Mouse (Mus musculus) myocyte (in vitro differentiated cells): ENCODE data around the gene Bcr. TPM values are rescaled to one million over a fixed set of nuclear protein-coding genes. Genes with fewer than 3 reads are reported as not detected.

Source experiments
- H3K27me3 ChIP-seq: one replicate; pipeline ENCODE4 v1.6.1; 2011; ENCODE audit not compliant: control insufficient read depth, insufficient read depth, insufficient read length
- H3K36me3 ChIP-seq: one replicate; pipeline ENCODE4 v1.6.1; 2011; ENCODE audit not compliant: control insufficient read depth, insufficient read depth
- H3K4me2 ChIP-seq: one replicate; pipeline ENCODE4 v1.6.1; 2011; ENCODE audit warnings: low read depth, control low read depth
- H3K4me3 ChIP-seq: one replicate; pipeline ENCODE4 v1.5.1; 2011; ENCODE audit warnings: mild to moderate bottlenecking, control low read depth, moderate library complexity
- H3K79me2 ChIP-seq: one replicate; pipeline ENCODE4 v1.6.1; 2011; ENCODE audit not compliant: control insufficient read depth, insufficient read depth
- H3ac ChIP-seq: one replicate; pipeline ENCODE4 v1.6.1; 2011; ENCODE audit not compliant: control insufficient read depth, insufficient read length
- CEBPB ChIP-seq: IDR thresholded peaks from 2 replicates; pipeline ENCODE4 v1.6.1; 2011; ENCODE audit warnings: mild to moderate bottlenecking, moderate library complexity; ENCODE audit not compliant: poor library complexity, insufficient read depth, severe bottlenecking
- E2F4 ChIP-seq: IDR thresholded peaks from one replicate; pipeline ENCODE4 v1.6.1; 2011; ENCODE audit warnings: mild to moderate bottlenecking, control low read depth, moderate library complexity; ENCODE audit not compliant: insufficient read depth
- MAX ChIP-seq: IDR thresholded peaks from one replicate; pipeline ENCODE4 v1.6.1; 2011; ENCODE audit warnings: low read depth, mild to moderate bottlenecking, control low read depth
- MYOD1 ChIP-seq, 3 experiments: IDR thresholded peaks; one replicate each; pipeline ENCODE4 v1.6.1; 2011; ENCODE audit warnings: control low read depth in 2 of 3, low read depth in 2 of 3, mild to moderate bottlenecking in 2 of 3, moderate library complexity in 1 of 3; ENCODE audit not compliant: insufficient read length in 2 of 3, control insufficient read depth in 1 of 3
- MYOG ChIP-seq, 3 experiments: IDR thresholded peaks; one replicate each; pipeline ENCODE4 v1.6.1; 2011; ENCODE audit warnings: control low read depth in 2 of 3, low read depth in 2 of 3, mild to moderate bottlenecking in 2 of 3; ENCODE audit not compliant: insufficient read length in 2 of 3, control insufficient read depth in 1 of 3, insufficient read depth in 1 of 3
- POLR2A ChIP-seq: IDR thresholded peaks from one replicate; pipeline ENCODE4 v1.6.1; 2011; ENCODE audit warnings: low read depth, mild to moderate bottlenecking, control low read depth, moderate library complexity; ENCODE audit not compliant: insufficient read length
- POLR2AphosphoS2 ChIP-seq: IDR thresholded peaks from one replicate; pipeline ENCODE4 v1.6.1; 2011; ENCODE audit warnings: low read depth, control low read depth; ENCODE audit not compliant: insufficient read length
- REST ChIP-seq: IDR thresholded peaks from one replicate; pipeline ENCODE4 v1.6.1; 2011; ENCODE audit warnings: mild to moderate bottlenecking, control low read depth, moderate library complexity; ENCODE audit not compliant: insufficient read depth, insufficient read length
- SRF ChIP-seq: IDR thresholded peaks from one replicate; pipeline ENCODE4 v1.6.1; 2011; ENCODE audit warnings: low read depth; ENCODE audit not compliant: control insufficient read depth, insufficient read length
- TCF12 ChIP-seq: IDR thresholded peaks from one replicate; pipeline ENCODE4 v1.6.1; 2011; ENCODE audit warnings: mild to moderate bottlenecking, control low read depth; ENCODE audit not compliant: poor library complexity, insufficient read depth, severe bottlenecking
- TCF3 ChIP-seq: IDR thresholded peaks from one replicate; pipeline ENCODE4 v1.6.1; 2011; ENCODE audit warnings: low read depth, control low read depth; ENCODE audit not compliant: insufficient read length
- USF1 ChIP-seq: IDR thresholded peaks from one replicate; pipeline ENCODE4 v1.6.1; 2011; ENCODE audit warnings: low read depth, mild to moderate bottlenecking, control low read depth, moderate library complexity
- polyA plus RNA-seq: library from polyadenylated mRNA; unstranded; fragments of >200 nt; fragmentation: generic; extraction: Trizol; gene quantifications from one replicate; pipeline ENCODE4 v1.2.1, GENCODE M21; 2012; ENCODE audit warnings: missing spikeins

Gene Bcr
- polyA plus RNA-seq, 1 experiment = 16.8 TPM

DNA sequence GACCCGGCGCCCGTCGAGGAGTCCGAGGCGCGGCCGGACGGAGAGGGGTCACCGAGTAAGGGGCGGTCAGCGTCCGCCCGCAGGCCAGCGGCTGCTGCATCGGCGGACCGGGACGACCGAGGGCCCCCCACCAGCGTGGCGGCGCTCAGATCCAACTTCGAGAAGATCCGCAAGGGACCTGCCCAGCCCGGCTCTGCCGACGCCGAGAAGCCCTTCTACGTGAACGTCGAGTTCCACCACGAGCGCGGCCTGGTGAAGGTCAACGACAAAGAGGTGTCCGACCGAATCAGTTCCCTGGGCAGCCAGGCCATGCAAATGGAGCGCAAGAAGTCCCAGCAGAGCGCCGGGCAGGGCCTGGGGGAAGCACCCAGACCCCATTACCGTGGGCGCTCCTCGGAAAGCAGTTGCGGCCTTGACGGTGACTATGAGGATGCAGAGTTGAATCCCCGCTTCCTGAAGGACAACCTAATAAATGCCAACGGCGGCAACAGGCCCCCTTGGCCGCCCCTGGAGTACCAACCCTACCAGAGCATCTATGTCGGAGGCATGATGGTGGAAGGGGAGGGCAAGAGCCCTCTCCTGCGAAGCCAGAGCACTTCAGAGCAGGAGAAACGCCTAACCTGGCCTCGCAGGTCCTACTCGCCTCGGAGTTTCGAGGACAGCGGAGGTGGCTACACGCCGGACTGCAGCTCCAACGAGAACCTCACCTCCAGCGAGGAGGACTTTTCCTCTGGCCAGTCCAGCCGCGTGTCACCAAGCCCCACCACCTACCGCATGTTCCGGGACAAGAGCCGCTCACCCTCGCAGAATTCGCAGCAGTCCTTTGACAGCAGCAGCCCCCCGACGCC, 1.2 kb downstream of the Bcr start:
- Histone ChIP-seq H3K79me2 (peaks cover 45% of the 10 kb centered on the region), H3K27me3 (no peaks in the 10 kb centered on the region), H3K36me3 (no peaks in the 10 kb centered on the region), H3K4me2 (peak overlapping the region; percentile 64), H3ac (peak overlapping the region; percentile 53), H3K4me3 (peak overlapping the region; percentile 26)
- TF ChIP-seq MAX = no peak
- no peak for TF ChIP-seq TCF3
- no peak for TF ChIP-seq CEBPB
- no peak for TF ChIP-seq REST
- no peak for TF ChIP-seq SRF
- no peak for TF ChIP-seq POLR2AphosphoS2

GRCm38 (mm10) chr10:75062189-75062561, 1.8 kb downstream of the Bcr start:
- peak overlapping the region; percentile 64 for H3K4me2 ChIP-seq
- peaks cover 46% of the 10 kb centered on the region for H3K79me2 ChIP-seq
- no peaks in the 10 kb centered on the region for H3K27me3 ChIP-seq
- no peak overlapping the region for H3ac ChIP-seq
- H3K36me3 ChIP-seq = no peaks in the 10 kb centered on the region
- peak overlapping the region; percentile 26 for H3K4me3 ChIP-seq
- no peak for TF ChIP-seq SRF
- no peak for TF ChIP-seq MYOG (IDR thresholded peaks at IDR 0.05; ENCODE audit: control insufficient read depth in 1 of 3, insufficient read depth in 1 of 3, insufficient read length in 2 of 3, low read depth in 2 of 3)
- no peak for TF ChIP-seq CEBPB

DNA sequence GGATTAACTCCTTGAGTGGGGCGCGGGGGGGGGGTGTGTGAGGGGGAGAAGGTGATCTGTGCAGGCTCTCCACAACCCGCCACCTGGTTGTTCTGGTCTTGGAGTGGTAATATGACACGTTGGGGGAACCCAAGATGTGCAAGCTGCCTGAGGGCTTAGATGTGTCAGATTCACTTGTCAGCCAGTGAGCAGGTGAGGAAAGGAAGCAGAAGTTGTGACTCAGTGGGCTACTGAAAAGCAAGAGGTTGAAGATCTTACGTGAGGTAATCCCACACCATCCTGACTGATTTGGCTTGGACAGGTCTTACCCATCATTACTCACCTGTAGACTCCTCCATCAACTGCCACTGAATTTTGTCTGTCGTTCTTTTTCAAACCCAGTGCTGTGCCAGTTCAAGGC, 2.2 kb downstream of the Bcr start:
- peak overlapping the region; percentile 26 for H3K4me3 ChIP-seq
- no peak overlapping the region for H3ac ChIP-seq
- H3K4me2 ChIP-seq = peak overlapping the region; percentile 64
- H3K36me3 ChIP-seq = no peaks in the 10 kb centered on the region
- peaks cover 50% of the 10 kb centered on the region for H3K79me2 ChIP-seq
- no peak for TF ChIP-seq CEBPB
- TF ChIP-seq TCF12 = no peak
- no peak for TF ChIP-seq SRF
- TF ChIP-seq MYOG (IDR thresholded peaks at IDR 0.05; ENCODE audit: control insufficient read depth in 1 of 3, insufficient read depth in 1 of 3, insufficient read length in 2 of 3, low read depth in 2 of 3) = no peak
- TF ChIP-seq POLR2AphosphoS2 = no peak
- TF ChIP-seq USF1 = no peak
- no peak for TF ChIP-seq E2F4
- TF ChIP-seq MAX = no peak
- no peak for TF ChIP-seq POLR2A
- no peak for TF ChIP-seq REST
- no peak for TF ChIP-seq TCF3
- no peak for TF ChIP-seq MYOD1 (IDR thresholded peaks at IDR 0.05; ENCODE audit: control insufficient read depth in 1 of 3, insufficient read length in 2 of 3, low read depth in 2 of 3)
- H3K27me3 ChIP-seq = no peaks in the 10 kb centered on the region

- peaks cover 54% of the 10 kb centered on the region for H3K79me2 ChIP-seq
- no peak overlapping the region for H3ac ChIP-seq
- no peaks in the 10 kb centered on the region for H3K36me3 ChIP-seq
- TF ChIP-seq POLR2AphosphoS2 (no peak), USF1 (no peak), MYOG (IDR thresholded peaks at IDR 0.05; ENCODE audit: control insufficient read depth in 1 of 3, insufficient read depth in 1 of 3, insufficient read length in 2 of 3, low read depth in 2 of 3) (no peak), SRF (no peak), POLR2A (no peak), CEBPB (no peak)
- H3K27me3 ChIP-seq = no peaks in the 10 kb centered on the region
- H3K4me2 ChIP-seq = peak overlapping the region; percentile 64
- peak overlapping the region; percentile 26 for H3K4me3 ChIP-seq
Measured at GRCm38 (mm10) chr10:75063301-75063965, 3.0 kb downstream of the Bcr start.

- Histone ChIP-seq H3ac (no peak overlapping the region), H3K27me3 (no peaks in the 10 kb centered on the region), H3K36me3 (no peaks in the 10 kb centered on the region), H3K79me2 (peaks cover 63% of the 10 kb centered on the region), H3K4me2 (no peak overlapping the region), H3K4me3 (no peak overlapping the region)
- no peak for TF ChIP-seq SRF
- no peak for TF ChIP-seq POLR2A
- no peak for TF ChIP-seq POLR2AphosphoS2
- TF ChIP-seq USF1 = no peak
- no peak for TF ChIP-seq MAX
- TF ChIP-seq E2F4 = no peak
- TF ChIP-seq CEBPB = no peak
- no peak for TF ChIP-seq TCF12
Measured at GRCm38 (mm10) chr10:75065691-75066090, 5.3 kb downstream of the Bcr start.
